Mouse (Mus musculus): Measurements from ENCODE around the gene Atp11a.
A peak's percentile ranks its signal among the peaks of the same experiment; 100 is the strongest.

Atp11a gene

DNA sequence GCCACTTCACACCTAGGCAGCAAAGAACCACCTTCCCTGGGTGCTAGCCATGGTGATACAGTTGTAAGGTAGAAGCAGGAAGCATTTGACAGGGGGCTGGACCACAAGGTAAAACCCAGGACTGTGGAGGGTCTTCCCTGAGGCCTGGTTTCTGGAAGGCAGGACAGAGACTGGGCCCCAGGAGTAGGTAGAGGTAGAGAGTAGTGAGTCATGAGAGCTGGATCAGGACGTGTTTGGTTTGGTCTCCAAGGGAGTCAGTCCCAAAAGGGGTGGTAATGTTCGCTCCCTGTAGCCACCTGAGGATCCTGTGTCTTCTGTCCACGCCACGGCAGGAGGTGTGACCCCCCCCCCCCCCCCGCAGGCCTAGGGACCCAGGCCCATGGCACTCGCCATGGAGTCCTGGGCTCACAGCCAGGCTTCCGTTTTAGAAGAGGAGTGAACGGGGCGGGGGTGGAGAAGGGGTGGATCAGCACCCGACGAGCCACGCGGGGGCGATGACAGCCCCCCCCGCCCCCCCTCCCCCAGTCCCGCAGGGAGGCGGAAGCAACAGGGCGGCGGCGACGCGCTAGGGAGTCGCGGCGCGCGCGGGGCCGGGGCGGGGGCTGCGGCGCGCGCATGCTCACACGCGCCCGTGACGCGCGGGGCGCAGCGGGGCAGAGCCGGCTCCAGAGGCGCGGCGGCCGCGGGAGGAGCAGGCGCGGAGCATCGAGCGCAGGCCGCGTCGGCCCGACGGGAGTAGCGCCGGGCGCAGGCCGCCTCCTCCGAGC is at the start of gene Atp11a:
TSS of gene Atp11a (plus strand) at position 624 of the 767 bp plus-strand sequence.
- DNase-seq: peak; percentile 78 to 90

DNA sequence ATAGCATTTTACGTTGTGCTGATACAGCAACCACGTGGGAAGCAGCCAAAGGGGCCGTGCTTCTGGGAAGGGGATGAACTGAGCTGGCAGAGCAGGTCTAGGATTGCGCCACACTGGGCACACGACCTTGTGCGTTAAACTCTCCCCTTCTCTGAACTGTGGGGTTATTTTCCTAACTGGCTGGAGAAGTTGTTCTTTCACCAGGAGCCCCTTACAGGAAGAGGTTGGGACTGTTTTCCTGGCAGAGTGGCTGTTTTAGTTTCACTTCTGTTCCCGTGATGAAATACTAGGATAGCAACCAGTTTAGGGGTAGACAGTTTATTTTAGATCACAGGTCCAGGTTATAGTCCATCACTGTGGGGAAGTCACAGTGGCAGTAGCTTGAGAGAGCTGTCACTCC is 45.2 kb upstream of the Atp11a start:
- no peak for DNase-seq

DNA sequence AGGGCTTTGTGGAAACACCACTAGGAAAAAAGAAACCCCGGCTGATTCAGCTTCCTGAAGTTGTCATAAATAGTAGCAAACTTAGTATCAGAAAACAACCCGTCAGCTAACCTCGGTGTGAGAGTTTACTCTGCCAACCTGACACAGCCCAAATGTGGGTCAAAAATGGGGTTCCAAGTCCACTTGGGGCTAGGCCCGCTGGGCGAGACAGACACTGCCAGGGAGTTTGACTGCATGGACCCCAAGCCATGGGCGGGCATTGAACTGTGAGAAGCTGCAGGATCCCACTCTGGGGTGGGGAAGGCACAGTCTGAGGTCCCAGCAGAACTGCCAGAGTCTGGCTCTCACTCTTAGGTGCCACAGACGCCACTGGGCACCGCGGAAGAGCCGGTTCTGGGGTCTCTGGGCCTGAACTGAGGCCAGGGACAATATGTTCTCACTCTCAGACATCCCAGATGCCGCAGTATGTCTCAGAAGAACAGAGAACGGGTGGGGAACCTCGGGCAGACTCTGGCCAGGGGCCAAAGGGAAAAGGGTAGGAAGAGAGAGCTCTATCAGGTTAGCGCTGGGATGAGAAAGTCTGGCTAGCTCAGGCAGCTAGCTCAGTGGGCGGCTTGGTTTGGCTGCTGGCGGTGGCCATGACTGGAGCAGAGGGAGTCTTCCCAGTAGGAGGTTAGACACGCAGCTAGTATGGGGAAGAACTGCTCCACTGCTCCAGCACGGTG is 40.8 kb upstream of the Atp11a start:
- no peak for DNase-seq

DNA sequence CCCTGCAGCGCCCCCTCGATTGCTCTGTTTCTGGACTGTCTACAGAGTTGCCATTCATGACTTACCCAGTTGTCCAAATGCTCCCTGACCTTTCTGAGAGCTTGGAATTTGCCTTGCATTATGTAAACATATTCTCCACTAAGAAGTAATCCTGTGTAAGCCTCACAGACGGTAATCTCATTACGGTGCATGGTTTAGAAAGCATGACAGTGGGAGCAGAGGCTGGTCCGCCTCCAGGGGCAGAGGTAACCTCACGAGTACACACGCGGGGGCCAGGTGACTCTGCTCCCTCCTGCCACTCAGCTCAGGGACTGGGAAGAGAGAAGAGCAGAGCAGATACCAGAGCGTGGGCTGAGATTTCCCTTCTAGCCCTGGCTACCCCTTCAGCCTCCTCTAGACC is 37.7 kb upstream of the Atp11a start:
- no peak for DNase-seq

DNA sequence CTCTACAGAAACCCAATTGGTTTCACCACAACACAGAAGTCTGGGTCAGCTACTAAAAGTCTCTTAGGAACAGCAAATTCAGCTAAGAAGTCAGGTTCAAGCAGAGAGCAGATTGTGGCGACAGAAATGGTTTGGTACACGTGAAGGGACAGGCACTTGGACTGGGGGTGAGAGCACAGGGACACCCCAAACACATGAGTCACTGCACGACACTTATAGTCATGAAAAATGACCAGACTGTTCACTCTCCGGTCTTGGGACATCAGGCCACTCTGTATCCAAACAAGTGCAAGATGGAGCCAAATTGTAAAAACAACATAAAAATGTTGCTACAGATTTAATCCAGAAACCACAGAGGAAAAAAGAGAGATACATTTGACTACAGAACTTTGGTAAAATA is 28.2 kb upstream of the Atp11a start:
- DNase-seq: no peak

DNA sequence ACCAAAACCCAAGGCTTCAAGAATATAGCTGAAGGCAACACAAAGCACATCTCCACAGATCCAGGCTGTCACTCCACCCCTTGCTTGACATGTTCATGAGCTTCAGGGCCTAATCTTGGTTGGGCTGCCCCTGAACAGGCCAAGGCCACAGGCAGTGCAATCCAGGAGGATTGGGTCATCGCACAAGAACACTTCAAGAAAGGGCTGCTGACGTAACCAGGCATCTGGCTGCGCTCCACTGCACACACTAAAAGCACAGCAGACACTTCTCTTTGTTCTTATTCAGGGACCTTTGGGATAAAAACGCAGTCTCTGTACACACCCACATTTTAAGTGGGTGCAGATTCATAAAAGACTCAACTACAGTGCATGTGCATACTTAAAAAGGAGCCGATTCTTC is 26.0 kb upstream of the Atp11a start:
- no peak for DNase-seq

DNA sequence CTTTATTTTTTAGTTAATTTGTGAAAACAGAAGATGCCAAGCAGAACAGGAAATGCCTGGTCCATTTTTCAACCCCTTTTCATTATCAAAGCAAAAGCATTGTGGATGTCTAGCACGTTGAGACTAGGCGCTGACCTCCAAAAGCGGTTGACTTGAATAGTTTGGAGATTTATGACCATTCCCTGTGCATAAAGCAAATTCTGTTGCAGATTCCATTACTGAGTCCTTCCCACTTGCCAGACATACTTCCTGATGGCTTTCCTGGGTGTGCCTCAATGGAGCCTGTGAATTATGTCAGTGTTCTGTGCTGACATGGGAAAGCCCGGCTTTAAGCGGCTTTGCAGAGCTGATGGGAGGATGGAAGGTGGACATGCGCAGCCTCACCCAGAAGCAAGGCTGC is 24.4 kb upstream of the Atp11a start:
- DNase-seq: no peak

DNA sequence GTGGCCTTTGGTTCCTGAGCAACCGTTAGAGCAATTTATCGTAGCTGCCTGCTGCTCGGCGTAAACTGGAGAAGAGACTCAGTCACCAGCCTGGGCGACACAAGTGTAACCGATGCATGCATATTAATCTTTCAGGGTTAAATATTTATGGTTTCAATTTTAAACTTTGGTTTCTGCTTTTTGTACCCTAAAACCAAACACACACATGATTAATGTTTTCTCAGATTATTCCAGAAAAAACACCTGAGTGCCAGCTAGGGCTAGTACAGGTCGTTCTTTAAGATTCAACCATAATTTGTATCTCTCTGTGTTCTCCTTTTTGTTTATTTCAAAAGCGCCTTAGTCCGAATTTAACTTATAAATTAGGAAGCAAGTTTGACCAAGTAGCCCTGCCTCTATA is 17.7 kb upstream of the Atp11a start:
- DNase-seq: no peak

DNA sequence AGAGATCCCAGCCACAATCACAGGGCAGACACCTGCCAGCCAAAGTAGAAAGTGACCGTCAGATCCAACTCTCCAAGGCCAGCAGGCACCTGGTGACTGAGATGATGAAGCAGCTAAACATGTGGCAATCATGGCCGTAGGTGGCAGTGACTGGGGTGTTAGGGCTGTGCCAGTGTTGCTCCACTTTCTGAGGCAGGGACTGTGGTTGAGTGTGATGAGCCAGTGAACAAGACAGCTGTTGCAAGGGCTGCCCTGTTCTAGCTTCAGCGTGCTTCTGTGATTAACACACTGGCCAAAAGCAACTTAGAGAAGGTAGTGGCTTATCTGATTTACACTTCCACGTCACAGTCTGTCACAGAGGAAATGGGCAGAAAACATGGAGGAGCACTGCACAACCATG is 13.4 kb upstream of the Atp11a start:
- DNase-seq: no peak

DNA sequence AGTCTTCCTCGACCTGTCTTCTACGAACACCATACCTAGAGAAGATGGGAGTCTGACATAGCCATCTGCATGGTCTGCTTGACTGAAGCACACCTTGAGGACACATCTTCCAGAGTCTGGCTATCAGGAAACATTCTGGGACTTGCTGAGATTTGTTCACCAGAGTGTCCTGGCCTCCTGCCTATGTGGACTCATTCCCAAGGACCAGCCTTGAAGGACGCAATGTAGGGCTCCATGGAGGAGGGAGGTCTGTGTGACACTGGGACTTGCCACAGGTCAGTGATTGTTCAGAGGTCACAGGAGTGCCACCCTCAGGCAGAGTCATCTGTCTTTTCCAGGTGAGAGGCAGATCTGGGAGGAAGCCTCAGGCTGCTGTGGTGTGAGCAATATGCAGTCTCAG is 8.6 kb upstream of the Atp11a start:
- DNase-seq: no peak

DNA sequence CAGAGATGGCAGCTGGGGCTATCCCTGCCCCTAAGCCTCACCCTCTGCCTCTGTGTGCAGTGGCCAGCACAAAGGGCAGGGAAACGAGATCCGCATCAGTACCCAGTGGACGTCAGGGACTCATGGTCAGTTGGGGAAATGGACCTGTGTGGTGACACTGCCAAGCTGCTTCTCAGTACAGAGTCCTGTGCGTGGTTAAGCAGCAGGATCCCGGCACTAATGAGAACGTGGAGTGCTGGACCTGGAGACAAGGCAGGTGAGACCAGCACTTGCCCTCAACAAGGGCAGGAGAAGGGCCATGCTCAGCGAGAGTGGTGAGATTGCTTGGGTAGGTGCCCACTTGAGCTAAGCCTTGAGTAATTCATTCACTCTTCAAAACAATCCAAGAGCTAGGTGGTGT is 7.7 kb upstream of the Atp11a start:
- DNase-seq: no peak

DNA sequence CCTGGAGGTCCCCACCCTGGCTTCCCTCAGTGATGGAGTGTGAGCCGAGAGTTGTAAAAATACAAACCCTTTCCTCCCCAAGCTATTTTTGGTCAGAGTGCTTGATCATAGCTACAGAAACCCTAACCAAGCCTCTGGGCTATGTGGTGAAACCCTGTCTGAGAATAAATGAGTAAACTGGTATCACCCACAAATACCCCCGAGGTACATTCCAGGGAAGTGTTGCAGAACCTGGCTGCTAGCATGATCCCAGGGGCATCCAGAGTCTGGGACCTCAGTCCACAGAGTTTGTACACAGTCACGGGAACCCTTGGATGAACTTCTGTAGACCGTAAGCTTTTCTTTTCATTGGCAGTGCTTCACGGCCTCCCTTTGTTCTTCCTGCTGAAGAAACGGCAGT is 3.8 kb upstream of the Atp11a start:
- DNase-seq: no peak

DNA sequence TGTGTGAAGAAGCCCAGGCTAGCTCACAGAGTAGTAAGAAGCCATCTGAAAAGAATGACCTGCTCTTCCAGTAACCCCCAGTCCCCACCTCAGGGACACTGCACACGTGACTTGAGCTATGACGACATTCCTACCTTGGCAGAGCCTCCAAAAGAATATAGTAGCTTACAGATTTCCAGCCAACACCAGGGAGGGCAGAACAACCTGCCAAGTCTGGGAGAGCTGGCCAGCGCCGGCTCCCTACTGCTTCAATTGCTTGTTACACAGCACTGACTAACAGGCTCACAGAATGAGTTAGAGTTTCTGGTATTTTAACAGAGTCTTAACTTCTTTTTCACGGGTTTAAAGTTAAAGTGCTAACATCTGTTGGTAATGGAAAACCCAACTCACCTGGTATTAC is 2.7 kb upstream of the Atp11a start:
- no peak for DNase-seq

DNA sequence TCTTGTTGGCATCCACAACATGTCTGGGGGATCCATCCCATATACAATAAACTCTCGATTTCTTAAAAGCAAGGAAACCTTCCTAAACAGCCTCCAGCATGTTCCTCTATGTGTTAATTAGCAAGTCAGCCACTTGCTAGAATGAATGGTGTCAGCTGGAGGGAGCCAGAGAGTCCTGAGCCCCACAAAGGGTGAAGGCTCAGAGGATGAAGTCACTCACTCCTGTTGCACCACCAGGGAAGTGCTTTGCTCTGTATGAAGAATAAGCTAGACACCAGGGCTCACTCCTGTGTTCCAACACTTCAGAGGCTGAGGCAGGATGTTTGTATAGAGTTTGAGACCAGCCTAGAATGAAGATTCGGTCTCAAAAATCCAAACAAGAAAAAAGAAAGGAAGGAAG is 1.5 kb upstream of the Atp11a start:
- DNase-seq: no peak

DNA sequence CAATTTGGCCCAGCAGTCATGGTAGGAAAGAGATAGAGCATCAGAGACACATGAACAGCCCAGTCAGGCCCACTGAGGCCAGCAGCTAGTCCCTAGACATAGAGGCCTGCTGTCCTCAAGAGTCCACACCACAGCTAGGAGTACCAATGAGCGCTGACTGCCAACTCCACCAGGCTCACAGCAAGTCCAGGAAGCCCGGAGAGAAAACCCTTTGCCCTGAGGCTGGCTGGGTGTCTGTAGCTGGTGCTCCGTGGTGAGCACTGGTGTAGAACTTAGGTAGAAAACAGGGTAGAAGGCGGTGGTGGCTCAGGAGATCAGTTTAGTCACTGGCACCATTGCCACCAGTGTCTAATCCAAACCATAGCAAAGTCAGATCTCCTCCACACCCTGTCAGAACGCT is 988 bp upstream of the Atp11a start:
- peak in 1 of 2 experiments; percentile 19 for DNase-seq

DNA sequence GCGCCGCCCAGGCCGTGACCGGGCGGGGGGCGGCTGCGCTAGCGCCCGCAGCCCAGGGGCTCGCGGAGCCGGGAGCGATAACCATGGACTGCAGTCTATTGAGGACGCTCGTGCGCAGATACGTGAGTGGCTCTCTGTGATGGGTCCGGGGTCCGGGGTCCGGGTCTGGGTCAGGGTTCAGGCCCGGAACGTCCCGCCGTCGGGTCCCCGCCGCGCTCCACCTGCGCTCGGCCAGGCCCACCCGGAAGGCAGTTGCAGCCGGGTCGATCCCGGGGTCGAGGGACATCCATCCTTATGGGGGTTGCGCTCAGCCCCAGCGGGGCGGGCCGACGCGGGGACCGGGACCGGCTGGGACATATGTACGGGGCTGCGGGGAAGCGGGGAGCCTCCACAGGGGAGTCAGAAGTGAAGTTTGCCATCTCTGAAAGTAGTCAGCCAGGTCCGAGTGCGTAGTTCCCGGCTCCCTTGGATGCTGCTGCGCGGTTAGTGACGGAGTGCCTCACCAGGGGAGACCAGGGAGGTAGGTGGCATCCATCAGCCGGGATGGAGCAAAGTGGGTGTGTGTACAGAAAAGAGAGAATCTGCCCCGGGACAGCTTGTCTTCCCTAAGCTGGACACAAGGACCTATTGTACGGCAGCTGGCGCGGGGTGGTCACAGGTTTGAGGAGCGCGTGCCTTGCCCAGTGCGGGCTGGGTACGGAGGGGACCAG is 572 bp downstream of the Atp11a start:
- DNase-seq: peak; percentile 55 to 56

DNA sequence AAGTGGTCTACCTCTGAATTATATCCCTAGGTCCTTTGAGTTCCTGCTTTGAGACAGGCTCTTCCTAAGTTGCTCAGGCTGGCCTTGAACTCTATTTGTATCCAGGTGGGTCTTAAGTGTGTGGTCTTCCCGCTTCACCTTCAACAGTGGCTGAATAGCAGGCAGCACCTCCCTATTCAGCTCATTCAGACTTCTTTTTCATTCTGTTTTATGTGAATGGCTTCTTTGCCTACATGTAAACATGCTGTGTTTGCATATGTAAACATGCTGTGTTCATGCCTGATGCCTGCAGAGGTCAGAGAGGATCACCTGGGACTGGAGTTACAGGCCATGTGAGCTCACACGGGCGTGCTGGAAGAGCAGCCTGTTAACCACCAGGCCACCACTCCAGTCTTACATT is 3.1 kb downstream of the Atp11a start:
- DNase-seq: no peak

DNA sequence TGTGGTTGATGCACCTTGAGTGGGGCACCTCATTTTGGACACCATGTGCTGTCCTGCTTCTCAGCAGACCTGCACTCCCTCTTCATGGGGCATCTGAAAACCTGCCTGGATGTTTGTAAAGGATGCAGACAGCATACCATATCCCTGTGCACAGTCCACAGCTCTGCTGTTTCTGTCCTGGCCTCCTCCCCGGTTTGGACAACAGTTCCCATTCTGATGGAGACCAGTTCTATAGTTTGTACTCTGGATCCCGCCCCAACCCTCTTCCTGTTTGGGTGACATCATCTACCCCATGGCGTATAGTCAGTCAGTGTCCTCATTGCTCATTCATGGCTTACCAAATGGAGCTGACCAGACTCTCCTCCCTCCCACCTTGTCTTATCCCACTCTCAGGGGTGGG is 5.1 kb downstream of the Atp11a start:
- no peak for DNase-seq

DNA sequence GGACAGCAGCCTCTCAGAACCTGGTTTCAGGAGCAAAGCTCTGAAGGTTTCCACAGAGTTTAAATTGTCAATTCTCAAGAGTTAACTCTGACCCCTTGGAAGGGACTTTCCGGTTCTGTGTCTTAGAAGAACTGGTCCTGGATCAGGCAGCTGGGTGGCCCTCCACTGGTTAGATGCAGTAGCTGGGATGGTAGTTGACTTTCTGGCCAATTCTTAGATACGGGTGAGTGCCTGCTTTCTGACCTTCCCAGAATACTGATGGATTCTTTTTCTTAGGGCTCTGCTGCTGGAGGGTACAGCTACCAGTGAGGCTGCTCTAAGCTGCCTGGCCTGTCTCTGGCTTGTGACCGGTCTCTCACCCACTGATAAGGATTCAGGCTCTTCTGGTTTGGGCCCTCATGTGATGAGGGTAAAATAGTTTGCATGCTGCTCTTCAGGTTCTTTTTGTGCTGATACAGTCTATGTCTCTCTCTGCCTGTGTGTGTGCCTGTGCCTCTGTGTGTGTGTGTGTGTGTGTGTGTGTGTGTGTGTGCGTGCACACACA is 6.8 kb downstream of the Atp11a start:
- no peak for DNase-seq

DNA sequence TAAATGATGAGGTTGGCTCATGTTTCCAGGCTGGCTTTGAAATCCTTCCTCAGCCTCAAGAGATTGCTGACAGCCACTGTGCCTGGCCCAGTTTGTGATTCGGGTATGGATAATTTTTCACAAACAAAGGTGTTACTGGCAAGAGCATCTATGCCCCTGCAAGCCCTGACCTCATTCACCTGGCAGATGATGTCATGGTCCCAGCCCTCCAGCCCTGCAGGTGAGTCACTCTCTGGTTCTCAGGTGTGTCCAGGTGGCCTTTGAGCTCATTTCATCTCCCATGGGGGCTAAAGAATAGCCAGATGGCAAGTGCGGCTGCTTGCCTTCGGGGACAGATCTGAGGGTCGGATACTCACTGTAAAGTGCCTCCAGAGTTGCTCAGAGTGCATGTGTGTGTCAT is 8.2 kb downstream of the Atp11a start:
- peak in 1 of 2 experiments; percentile 39 for DNase-seq

DNA sequence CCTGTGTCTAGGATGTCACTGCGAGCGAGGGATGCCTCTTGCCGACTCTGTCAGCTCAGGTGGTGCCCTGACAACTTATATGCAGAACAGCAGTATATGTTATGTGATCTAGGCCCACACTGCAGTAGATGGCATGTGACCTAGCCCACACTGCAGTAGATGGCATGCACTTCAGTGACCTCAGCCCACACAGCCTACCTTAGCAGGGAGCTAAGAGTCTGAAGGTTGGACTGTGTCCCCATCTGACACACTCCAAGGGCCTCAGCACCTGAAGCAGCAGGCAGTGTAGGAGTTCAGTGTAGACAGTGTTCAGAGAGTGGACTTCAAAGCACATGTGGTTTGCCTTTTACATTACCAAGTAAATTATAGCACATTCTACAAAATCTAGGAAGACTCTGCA is 10.4 kb downstream of the Atp11a start:
- peak in 1 of 2 experiments; percentile 1 for DNase-seq

DNA sequence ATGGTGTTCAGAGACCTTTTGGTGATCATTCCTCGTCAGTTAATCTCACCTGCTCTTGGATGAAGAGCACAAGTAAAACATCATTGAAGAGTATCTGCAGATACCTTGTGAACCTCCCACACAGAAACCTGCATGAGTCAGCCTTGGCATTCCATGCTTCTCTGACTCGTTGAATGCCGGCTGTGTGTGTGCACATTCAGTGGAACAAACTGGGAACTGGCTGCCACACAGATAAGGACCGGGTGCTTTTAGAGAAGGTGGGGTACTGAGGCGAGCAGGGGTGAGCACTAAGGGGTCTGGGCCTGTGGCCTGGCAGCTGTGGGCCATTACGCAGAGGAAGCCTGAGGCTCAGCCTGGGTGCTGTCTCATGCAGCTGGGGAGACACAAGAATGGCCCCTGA is 11.9 kb downstream of the Atp11a start:
- peak; percentile 57 to 59 for DNase-seq

DNA sequence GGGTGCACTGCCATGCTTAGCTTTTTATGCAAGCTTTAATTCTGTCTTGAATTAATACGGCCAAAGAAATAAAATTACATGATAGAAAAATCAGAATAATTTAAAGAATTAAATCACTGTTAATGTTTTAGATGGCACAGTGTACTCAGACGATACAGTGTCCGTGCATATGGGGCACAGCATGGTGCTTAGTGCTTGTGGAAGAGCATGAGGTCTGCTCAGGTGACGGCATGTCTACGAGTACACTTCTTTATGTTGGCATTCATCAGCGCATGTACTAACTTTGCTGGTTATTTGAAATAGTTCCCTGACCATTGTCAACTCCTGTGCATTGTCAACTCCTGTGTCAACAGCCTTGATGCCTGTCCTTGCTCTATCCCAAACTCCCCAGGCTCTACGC is 12.5 kb downstream of the Atp11a start:
- DNase-seq: peak in 1 of 2 experiments; percentile 69

DNA sequence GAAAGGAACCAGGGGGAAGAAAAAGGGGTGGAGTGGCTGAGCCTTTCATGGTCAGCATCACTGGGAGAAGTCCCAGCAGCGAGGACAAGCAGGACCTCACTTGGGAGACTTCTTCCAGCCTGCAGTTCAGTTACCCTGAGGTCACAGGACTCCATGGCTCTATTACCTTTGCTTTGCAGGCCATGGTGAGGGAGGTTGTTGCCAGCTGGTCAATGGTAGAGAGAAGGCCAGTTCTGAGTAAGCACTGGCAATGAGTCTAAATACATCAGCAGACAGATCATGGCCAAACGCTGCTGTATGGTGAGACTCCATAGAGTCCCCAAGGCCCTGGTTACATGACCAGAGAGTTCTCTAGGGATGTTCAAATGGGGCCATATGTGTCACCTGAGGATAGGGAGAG is 15.5 kb downstream of the Atp11a start:
- DNase-seq: no peak
